Mouse (Mus musculus) v-Abl transformed pro-B cells (cell line): Measurements from ENCODE around the gene Fcgrt.
"Not testable (repeated sequence)": the region's sequence is repeated elsewhere in the genome, so short reads cannot be mapped to it uniquely, and the experiment has no call there.

ENCODE experiments used
- in situ Hi-C, 2 experiments: fragments of 400-800 bp; cut with MboI; formaldehyde crosslinking; loops; one replicate each; pipeline ENCODE4 v1.15.1; 2025; ENCODE audit not compliant: unreplicated experiment in 2 of 2

Fcgrt gene

DNA sequence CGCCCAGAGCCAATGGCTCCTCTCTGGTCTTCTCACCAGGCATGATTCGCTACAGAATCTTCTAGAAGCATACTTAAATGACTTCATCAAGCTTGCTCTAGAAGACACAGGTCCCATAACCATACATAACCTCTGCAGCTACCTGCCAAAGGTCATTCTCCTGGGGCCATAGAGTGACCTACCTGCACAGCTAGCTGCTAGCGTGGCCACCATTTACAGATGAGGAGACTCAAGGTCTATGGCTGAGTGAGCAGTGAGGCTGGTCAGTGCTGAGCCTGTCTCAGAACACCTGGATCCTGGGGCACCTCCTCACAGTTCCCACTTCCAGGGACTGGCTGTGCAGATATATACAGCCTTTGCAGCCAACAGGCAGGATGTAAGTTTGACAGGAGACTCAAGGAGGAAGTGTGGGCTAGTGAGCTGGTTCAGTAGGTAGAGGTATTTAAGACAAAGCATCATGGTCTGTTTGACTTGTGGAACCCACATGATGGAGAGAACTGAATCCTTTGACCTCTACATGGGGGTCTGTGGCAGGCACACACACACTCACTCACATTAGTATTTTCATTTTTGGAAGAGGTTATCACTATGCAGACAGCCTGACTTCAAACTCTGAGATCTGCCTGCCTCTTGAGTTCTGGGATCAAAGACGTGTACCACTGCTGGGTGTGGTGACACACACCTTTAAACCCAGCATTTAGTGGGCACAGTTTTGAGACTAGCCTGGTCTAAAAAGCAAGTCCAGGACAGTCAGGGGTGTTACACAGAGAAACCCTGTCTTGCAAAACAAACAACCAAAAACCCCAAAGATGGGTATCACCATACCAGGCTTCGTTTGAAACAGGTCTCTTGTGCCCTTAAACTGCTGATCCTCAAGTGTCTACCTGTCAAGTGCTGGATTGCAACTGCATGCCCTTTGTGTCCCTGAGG lies 16.4 kb upstream of the Fcgrt start:
- in situ Hi-C loops: loop anchor here in 1 of 2 experiments (10.0 kb wide), 1 partner anchor 595 kb away; the partner anchor contains the start of genes Rpl18 and Sphk2

DNA sequence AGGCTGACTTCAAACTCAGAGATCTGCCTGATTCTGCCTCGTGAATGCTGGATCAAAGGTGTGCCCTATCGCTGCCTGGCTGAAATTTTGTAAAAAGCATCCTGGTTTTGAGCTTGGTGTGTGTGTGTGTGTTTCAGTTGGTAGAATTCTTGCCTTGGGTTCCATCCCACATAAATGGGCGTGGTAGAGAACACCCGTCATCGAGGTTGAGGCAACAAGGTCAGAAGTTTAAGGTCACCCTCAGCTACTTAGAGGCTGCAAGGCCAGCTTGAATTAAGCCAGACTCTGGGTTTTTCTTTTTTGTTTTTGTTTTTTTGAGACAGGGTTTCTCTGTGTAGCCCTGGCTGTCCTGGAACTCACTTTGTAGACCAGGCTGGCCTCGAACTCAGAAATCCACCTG lies 14.7 kb upstream of the Fcgrt start:
- in situ Hi-C loops: no loop called here

DNA sequence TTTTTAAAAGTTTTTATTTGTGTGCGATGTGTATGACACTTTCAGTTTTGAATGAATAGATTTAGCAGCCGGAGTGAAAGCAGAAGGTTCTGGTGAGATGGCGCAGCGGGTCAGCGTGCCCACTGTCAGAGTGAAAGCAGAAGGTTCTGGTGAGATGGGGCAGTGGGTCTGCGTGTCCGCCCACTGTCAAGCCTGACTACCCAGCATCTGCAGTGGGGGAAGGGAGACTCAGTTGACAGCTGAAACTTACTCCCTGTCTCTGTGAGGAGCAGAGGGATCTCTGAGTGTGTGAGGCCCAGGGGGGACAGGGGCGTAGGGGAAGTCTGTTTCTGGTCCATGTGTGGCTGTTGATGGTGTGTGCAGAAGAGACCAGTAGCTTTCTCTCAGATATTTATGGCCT lies 13.9 kb upstream of the Fcgrt start:
- in situ Hi-C loops: no loop called here

DNA sequence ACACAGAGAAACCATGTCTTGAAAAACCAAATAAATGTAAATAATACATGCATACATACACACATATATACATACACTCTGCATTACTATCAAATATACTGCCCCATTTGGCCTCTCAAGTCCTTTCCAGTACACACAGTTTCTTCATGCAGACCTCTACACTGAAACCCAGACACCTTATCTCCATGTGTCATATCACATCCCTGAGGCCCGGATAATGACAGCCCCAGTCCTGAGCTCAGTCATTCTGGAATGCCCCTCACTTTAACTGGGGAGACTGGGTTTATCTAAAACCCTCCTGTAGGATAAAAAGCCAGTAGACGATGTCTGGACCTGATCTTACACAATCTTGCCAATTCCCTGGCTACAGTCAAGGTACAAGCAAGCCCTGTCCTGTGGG lies 9.8 kb upstream of the Fcgrt start:
- in situ Hi-C loops: no loop called here

DNA sequence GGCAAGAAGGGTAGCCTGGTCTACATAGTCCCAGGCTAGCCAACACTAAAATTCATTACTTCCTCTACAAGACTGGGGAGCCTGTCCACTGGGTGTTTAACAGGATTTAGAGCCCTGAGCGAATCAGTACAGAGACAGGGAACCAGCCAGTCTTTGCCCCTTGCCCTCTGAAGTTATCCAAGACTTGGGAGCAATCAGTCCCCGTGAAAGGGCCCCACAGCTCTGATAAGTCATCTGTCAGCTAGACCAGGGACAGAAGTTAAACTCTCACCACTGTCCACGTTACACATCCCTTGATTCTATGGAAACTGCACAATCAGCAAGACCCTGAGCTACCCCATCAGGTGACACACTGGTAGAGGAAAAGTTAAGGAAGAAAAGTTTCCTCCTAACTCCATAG lies 8.9 kb upstream of the Fcgrt start:
- in situ Hi-C loops: no loop called here

DNA sequence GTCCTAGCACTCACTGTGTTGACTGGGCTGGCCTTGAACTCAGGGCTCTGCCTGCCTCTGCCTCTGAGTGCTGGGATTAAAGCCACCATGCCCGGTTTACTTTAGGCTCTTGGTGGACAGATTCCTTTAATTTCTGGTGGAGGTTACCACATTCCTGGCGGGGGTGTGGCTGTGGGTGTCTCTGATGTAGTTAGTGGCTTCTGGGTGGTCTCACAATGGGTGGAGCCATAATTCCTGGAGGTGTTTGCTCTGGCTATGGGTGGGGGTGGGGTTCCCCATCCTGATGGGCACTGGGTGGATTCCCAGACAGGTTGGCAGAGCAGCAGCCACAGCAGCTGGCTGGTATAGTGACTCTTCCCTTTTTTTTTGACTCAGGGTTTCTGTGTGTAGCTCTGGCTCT lies 8.3 kb upstream of the Fcgrt start:
- in situ Hi-C loops: no loop called here

DNA sequence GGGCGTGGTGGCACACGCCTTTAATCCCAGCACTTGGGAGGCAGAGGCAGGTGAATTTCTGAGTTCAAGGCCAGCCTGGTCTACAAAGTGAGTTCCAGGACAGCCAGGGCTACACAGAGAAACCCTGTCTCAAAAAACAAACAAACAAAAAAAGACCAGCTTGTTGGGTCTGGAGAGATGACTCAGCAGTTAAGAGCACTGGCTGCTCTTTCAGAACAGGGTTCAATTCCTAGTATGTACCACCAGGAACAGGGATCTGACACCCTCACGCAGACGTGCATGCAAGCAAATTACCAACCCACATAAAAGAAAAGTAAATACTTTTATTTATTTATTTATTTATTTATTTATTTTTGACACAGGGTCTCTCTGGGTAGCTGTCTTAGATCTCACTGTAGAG lies 6.4 kb upstream of the Fcgrt start:
- in situ Hi-C loops: not testable (repeated sequence)

DNA sequence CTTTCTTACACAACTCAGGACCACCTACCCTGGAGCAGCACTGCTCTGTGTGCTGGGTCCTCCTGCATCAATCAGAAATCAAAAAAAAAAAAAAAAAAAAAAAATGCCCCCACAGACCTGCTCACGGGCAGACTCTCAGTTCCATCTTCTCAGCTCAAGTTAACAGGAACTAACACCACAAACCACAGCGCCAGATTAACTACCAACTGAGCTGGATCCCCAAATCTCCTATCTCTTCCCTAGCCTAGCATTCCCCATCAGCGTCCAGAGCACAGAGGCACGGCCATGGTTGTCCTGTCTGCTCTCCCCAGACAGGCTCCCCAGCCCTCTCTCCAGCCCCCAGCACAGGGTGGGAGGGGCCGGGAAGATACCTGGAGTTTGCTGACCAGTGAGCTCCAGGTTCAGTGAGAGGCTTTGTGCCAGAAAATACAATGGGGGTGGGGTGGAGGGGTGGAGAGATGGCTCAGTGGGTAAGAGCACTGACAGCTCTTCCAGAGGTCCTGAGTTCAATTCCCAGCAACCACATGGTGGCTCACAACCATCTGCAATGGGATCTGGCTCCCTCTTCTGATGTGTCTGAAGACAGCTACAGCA lies 3.5 kb upstream of the Fcgrt start:
- in situ Hi-C loops: no loop called here

DNA sequence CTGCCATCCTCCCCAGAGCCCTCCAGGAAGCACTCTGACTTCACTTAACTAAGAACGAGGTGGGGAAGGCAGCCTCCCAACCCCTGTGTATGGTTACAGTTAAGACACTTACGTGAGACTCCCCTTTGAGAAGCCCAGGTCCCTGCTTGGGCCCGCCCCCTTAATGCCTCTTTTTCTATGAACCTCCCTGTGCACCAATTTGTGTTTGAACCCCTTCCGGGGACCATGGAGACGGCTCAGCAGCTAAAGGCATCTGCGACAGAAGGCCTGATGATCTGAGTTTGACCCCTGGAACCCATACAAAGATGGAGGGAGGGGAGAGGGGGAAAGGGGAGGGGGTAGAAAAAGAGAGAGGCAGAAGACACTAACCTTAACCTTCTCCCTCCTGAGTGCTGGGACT lies 2.8 kb upstream of the Fcgrt start:
- in situ Hi-C loops: no loop called here

DNA sequence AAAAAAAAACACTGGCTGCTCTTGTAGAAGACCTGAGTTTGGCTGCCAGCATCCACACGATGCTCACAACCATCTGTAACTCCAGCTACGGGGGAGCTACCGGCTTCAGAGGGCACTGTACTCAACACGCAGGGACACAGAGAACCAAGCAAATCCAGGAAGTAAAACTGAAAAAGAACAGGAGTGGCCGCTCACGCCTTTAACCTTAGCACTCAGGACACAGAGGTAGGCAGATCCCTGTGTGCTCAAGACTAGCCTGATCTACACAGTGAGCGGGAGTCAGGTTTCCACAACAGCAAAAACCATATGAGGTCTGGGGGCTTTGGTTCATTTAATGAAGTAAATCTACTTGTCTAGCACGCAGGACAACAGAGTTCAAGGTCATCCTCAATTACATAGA lies 1.8 kb upstream of the Fcgrt start:
- in situ Hi-C loops: no loop called here

DNA sequence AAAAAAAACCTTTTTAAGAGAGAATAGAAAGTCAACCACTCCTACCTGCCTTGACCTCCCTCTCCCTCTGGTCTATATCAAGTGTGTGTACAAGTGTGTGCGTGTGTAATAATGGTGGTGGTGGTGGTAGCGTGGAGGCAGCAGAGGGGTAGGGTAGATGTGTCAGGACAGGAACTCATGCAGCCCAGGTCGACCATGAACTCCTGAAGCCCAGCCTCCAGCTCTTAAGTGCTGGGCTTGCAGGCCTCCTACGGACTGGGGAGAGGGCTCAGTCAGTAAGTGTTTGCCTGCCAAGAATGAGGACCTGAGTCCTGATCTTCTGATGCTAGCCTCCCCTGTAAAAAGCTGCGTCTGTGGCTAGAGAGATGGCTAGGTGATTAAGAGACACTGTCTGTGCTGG lies 1.3 kb upstream of the Fcgrt start:
- in situ Hi-C loops: no loop called here

DNA sequence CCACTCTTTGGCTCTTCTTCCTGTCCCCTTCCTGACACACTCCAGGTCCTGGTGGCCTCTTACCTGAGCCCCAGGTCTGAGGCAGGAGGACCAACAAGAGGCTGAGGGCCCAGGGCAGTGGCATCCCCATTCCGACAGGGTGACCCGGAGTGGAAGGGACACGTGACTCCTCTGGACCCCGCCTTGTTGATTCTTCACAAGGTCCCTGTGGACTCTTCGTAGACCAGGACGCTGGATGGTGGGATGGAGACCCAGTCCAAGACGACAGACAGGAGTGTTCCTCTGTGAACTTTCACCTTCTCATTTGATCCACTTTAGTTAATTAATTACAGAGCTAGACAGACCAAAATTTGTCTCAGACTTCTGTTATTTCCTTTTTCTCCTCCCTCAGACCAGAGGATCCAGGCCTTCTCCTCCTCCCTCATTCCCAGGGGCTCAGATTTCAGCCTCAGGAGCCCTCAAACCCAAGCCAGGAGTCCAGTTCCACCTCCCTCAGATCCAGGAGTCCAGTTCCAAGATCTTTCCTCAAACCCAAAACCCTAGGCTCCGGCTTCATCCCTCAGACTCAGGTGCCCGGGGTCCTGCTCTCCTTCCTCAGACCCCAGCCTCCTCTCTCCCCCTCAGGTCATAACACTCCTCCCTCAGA lies 588 bp downstream of the Fcgrt start:
- in situ Hi-C loops: no loop called here

DNA sequence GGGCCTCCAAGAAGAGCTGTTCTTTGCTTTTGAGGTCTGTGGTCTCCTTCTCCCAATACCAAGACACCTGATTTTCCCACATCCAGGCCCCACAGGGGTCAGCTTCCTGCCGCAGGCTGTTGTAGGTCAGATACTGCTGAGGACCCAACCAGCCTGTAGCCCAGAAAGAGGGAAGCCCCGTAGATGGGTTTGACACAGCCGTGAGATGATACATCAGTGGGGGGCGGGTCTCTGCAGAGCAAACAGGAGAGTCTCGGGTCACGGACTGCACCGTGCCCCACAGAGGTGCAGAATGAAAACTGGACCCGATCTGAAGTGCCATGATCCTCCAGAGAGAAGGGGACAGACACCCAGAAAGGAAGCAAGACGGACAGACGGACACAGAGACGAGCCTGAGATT lies 1.2 kb downstream of the Fcgrt start:
- in situ Hi-C loops: no loop called here

DNA sequence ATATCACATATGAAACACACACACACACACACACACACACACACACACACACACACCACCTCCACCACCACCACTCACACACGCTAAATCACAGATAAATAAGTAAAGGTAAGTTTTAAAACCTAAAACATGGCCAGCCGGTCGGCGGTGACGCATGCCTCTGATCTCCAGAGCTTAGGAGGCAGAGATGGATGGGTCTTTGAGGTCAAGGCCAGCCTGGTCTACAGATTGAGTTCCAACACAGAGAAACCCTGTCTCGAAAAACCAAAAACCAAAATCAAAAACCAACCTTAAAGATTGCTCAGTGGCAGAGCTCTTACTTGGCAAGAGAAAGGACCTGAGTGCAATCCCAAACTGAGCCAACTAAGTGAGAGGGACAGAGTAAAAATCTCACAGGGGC lies 3.6 kb downstream of the Fcgrt start:
- in situ Hi-C loops: no loop called here

DNA sequence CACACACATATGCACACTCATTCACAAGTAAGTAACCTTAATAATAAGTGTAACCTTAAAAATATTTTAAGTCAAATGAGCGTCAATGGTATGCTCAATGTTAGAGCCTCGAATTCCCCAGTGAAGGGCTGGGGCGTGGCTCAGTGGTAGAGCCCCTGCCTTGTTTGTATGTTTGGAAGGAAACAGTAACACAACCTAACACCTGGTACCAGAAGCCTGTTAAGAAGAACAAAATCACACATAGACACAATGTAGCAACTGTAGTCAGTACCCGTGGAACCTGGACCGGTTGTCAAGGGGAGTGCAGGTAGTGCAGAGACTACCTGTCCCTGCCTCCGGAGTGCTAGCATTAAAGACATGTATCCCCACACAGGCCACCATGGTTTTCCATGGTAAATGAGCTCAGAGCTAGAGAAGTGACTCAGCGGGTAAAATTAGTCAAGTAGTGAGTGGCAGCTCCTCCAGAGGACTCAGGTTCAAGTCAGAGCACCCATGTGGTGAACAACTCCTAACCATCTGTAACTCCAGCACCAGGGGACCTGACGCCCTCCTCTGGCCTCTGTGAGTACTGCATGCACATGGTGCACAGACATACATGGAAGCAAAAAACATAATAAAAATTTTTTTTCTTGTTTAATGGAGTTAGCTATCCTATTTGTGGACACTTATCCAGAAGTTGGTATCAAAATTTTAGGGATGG lies 5.0 kb downstream of the Fcgrt start:
- in situ Hi-C loops: no loop called here

DNA sequence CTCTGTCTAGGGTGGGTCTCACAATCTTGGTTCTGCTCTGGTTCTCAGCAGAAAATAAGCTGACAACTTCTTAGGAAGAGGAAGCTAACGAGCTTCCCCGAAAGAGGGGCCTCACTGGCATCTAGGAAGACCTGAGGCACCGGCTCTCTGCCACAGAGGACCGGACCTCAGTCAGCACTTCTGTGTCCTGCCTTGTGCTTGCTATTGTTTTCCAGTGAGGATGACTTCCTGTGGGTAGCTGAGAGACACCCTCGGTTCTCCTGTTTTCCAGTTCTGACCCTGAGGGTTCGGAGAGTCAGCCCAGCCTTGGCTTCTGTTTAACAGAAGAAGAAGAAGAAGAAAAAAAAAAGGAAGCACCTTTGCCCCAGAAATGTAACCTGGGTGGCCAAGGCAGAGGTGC lies 6.2 kb downstream of the Fcgrt start:
- in situ Hi-C loops: no loop called here

DNA sequence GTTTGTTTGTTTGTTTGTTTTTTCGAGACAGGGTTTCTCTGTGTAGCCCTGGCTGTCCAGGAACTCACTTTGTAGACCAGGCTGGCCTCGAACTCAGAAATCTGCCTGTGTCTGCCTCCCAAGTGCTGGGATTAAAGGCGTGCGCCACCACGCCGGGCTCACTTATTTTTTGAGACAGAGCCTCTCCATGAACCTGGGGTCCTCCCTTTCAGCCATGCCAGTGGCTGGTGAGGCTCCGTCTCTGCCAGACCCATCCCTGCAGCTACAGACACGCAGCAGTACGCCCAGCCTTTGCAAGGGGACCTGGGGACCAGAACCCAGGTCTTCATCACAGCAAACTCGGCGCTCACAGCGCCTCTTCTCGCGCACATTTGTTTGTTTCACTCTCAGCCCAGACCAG lies 7.7 kb downstream of the Fcgrt start:
- in situ Hi-C loops: not testable (repeated sequence)

DNA sequence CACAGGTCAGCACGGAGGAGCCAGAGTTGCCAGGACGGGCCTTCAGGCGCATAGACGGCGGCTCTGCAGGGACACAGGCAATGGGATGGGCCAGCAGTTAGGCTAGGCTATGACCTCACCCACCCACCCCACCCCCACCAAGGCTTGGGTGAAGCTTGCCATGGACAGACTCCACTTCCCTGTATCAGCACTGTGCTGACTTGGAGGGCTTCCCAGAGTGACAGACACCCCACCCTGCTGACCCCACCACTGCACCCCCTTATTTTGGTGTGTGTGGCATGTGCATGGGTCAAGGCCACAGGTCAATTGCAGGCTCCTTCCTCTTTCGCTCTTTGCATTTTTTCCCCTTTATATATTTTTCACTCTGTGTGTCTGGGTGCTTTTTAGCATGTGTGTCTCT lies 8.3 kb downstream of the Fcgrt start:
- in situ Hi-C loops: no loop called here

DNA sequence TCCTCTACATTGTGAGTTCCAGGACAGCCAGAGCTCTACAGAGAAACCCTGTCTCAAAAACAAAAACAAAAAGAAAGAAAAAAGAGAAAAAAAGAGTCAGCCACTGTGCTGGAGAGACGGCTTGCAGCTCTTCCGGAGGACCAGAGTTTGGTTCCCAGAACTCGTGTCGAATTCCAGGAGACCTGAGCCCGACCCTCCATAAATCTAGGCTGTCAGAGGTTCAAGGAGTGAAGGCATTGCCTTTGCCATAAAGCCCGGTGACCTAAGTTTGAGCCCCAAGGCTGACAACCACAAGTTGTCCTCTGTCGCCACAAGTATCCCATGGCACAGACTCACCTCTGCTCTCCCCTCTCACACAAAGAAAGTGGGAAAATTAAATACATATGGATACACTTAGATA lies 9.5 kb downstream of the Fcgrt start:
- in situ Hi-C loops: no loop called here

DNA sequence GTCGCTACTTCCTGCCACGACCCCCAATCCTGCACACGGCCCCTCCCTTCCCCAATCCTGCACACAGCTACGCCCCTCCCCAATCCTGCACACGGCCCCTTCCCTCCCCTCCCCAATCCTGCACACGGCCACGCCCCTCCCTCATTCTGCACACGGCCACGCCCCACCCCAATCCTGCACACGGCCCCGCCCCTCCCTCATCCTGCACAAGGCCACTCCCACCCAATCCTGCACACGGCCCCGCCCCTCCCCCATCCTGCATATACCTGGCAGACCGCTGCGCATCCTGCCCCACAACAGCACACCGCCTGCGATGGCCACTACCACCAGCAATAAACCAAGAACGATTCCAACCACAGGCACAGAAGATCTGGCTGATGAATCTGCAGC lies 10.1 kb downstream of the Fcgrt start:
- in situ Hi-C loops: no loop called here

DNA sequence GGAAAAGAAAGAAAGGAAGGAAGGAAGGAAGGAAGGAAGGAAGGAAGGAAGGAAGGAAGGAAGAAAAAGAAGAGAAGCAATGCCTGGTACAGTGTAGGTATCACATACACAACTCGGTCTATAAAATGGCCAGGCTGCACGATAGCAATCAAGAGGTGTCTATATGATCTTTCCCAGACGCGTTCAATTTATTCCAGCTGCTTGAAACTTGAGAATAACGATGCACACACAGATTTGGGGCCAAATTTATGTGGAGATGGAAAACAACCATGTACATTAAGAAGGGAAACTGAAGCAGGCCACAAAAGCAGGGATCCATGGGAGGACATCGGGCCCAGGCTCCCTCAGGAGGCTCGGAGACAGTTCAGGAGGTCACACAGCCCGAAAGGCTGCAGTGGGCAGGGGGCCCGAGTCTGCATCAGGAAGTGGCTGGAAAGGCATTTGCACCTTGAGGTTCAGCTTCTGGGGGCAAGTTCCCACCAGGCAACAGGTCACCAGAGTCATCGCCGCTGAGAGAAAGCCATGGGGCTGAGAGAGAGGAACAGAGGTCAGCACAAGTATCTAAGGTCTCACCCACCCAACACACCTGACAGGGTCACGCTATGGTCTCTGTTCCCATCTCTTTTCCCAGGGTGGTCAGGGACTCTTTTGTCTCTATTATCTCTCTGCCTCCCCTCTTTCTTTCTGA lies 10.7 kb downstream of the Fcgrt start:
- in situ Hi-C loops: no loop called here
